Mouse (Mus musculus) layer of hippocampus, postnatal 14 days (tissue): ENCODE data around the gene Gm136. TPM values are rescaled to one million over a fixed set of nuclear protein-coding genes. Genes with fewer than 3 reads are reported as not detected.
A peak's percentile ranks its signal among the peaks of the same experiment; 100 is the strongest.
"Not testable (repeated sequence)": the region's sequence is repeated elsewhere in the genome, so short reads cannot be mapped to it uniquely, and the experiment has no call there.

Experiments
- DNase-seq, 2 experiments: peaks; one replicate each; pipeline ENCODE4 v3.0.0; 2021 to 2022; ENCODE audit warnings: low spot score in 2 of 2, mixed read lengths in 1 of 2
- long read RNA-seq, 2 experiments: library from polyadenylated mRNA; stranded (forward); transcript quantifications; one replicate each; pipeline ENCODE4 v2.0.0; 2021
- total RNA-seq, 2 experiments: library from RNA; stranded (reverse); gene quantifications; 2 replicates each; pipeline ENCODE4 v1.2.3; 2021

Gm136 gene
- not detected for total RNA-seq
- long read RNA-seq, experiment 1: 0 reads
- long read RNA-seq, experiment 2: 0 reads

GRCm38 (mm10) chr4:34756163-34756562, at the start of gene Gm136:
Gene Gm136 (minus strand): TSS chr4:34756263.
- no peak for DNase-seq

GRCm38 (mm10) chr4:34801166-34802034, 45.3 kb upstream of the Gm136 start:
- no peak for DNase-seq

- DNase-seq: no peak
Observed at GRCm38 (mm10) chr4:34798005-34798404, 41.9 kb upstream of the Gm136 start.

GRCm38 (mm10) chr4:34797294-34797983, 41.4 kb upstream of the Gm136 start:
- no peak for DNase-seq

GRCm38 (mm10) chr4:34796294-34796693, 40.2 kb upstream of the Gm136 start:
- DNase-seq: no peak

GRCm38 (mm10) chr4:34786476-34786875, 30.4 kb upstream of the Gm136 start:
- no peak for DNase-seq

GRCm38 (mm10) chr4:34785646-34786045, 29.6 kb upstream of the Gm136 start:
- DNase-seq: no peak

GRCm38 (mm10) chr4:34784865-34785264, 28.8 kb upstream of the Gm136 start:
- no peak for DNase-seq

GRCm38 (mm10) chr4:34782730-34783129, 26.7 kb upstream of the Gm136 start:
- DNase-seq: no peak

- DNase-seq: peak; percentile 88 to 90
Observed at GRCm38 (mm10) chr4:34777677-34778527, 21.8 kb upstream of the Gm136 start, which contains the start of gene Smim8. Gene Smim8 (minus strand): TSS chr4:34778423.

GRCm38 (mm10) chr4:34771652-34772371, 15.7 kb upstream of the Gm136 start:
- no peak for DNase-seq

GRCm38 (mm10) chr4:34749236-34749635, 6.8 kb downstream of the Gm136 start:
- no peak for DNase-seq

- no peak for DNase-seq
Observed at GRCm38 (mm10) chr4:34734461-34734860, 21.6 kb downstream of the Gm136 start.

- not testable (repeated sequence) for DNase-seq
Observed at GRCm38 (mm10) chr4:34733415-34733814, 22.6 kb downstream of the Gm136 start.

GRCm38 (mm10) chr4:34729851-34730341, 26.2 kb downstream of the Gm136 start, which contains the start of gene Cfap206:
Gene Cfap206 (minus strand): TSS chr4:34730206.
- peak in 1 of 2 experiments; percentile 23 for DNase-seq

- DNase-seq: not testable (repeated sequence)
Observed at GRCm38 (mm10) chr4:34725710-34726109, 30.4 kb downstream of the Gm136 start.

GRCm38 (mm10) chr4:34724306-34724705, 31.8 kb downstream of the Gm136 start:
- no peak for DNase-seq

- no peak for DNase-seq
Observed at GRCm38 (mm10) chr4:34723186-34723585, 32.9 kb downstream of the Gm136 start.

- DNase-seq: no peak
Observed at GRCm38 (mm10) chr4:34720127-34720895, 35.8 kb downstream of the Gm136 start.
